Mouse (Mus musculus) hindbrain, postnatal 0 days (tissue): ENCODE results near the gene Pard3. TPM values are rescaled to one million over a fixed set of nuclear protein-coding genes. Genes with fewer than 3 reads are reported as not detected.

Experiments
- ATAC-seq: fragments of 200-750 bp; cut with Nextera tagmentation; 2 replicates; pipeline ENCODE4 v1.8.0; 2017; ENCODE audit warnings: mild to moderate bottlenecking, moderate TSS enrichment, moderate library complexity
- DNase-seq: peaks from one replicate; pipeline ENCODE4 v3.0.0-alpha.2; 2015; ENCODE audit warnings: low spot score
- H3K27ac ChIP-seq: fragments of 300-500 bp; sonication (generic); 2 replicates; pipeline ENCODE4 v1.5.1; 2014; ENCODE audit warnings: mild to moderate bottlenecking
- H3K27me3 ChIP-seq: fragments of 300-500 bp; sonication (generic); 2 replicates; pipeline ENCODE4 v1.6.1; 2014; ENCODE audit warnings: low read length, mixed read lengths; ENCODE audit not compliant: insufficient read depth
- H3K36me3 ChIP-seq: fragments of 300-500 bp; sonication (generic); 2 replicates; pipeline ENCODE4 v1.6.1; 2014; ENCODE audit warnings: low read length, mixed read lengths; ENCODE audit not compliant: insufficient read depth
- H3K4me1 ChIP-seq: fragments of 300-500 bp; sonication (generic); 2 replicates; pipeline ENCODE4 v1.6.1; 2014; ENCODE audit warnings: antibody characterized with exemption, low read length, mixed read lengths; ENCODE audit not compliant: insufficient read depth
- H3K4me2 ChIP-seq: fragments of 300-500 bp; sonication (generic); 2 replicates; pipeline ENCODE4 v1.6.1; 2014; ENCODE audit warnings: low read depth, mild to moderate bottlenecking, low read length, moderate library complexity, mixed read lengths
- H3K4me3 ChIP-seq: fragments of 300-500 bp; sonication (generic); 2 replicates; pipeline ENCODE4 v1.5.1; 2014; ENCODE audit warnings: low read length
- H3K9ac ChIP-seq: fragments of 300-500 bp; sonication (generic); replicated peaks from 2 replicates; pipeline ENCODE4 v1.6.1; 2014; ENCODE audit warnings: mild to moderate bottlenecking, low read length, moderate library complexity, mixed read lengths
- H3K9me3 ChIP-seq: fragments of 300-500 bp; sonication (generic); 2 replicates; pipeline ENCODE4 v1.6.1; 2016; ENCODE audit warnings: low read length, mixed read lengths
- CTCF ChIP-seq: IDR thresholded peaks from 2 replicates; pipeline ENCODE4 v1.5.1; 2016; ENCODE audit warnings: antibody characterized with exemption, control low read depth, low read depth
- WGBS: fragments of 180-500 bp; shearing (Covaris S2); extraction: QIAGEN DNeasy Blood & Tissue Kit; methylation state at CpG from one replicate; pipeline ENCODE4 v1.1.7; 2014; 5-methylcytosine and 5-hydroxymethylcytosine counted together
- polyA plus RNA-seq: library from polyadenylated mRNA; unstranded; fragments of >200 nt; fragmentation: Nextera tagmentation; extraction: Ambion mirVana; gene quantifications from 2 replicates; pipeline ENCODE4 v1.2.1, GENCODE M21; 2015
- total RNA-seq: library from RNA; depleted of rRNA; stranded (reverse); fragments of >200 nt; gene quantifications from 2 replicates; pipeline ENCODE4 v1.2.3, GENCODE M21; 2014

Gene Pard3
- total and polyA plus RNA-seq, 2 experiments from 2014 or later = 11.9 to 29.3 TPM

- WGBS = 96% methylated on average over 5 of the region's 5 CpGs
- no peak overlapping the region for H3K9ac ChIP-seq
- no peak overlapping the region for H3K4me3 ChIP-seq
- no peak for DNase-seq
- H3K27me3 ChIP-seq = no peaks in the 10 kb centered on the region
- H3K9me3 ChIP-seq = no peaks in the 10 kb centered on the region
- H3K4me1 ChIP-seq = no peaks in the 10 kb centered on the region
- no peak overlapping the region for H3K27ac ChIP-seq
- TF ChIP-seq CTCF = no peak
- no peak overlapping the region for H3K4me2 ChIP-seq
- no peak for ATAC-seq
- no peaks in the 10 kb centered on the region for H3K36me3 ChIP-seq
Observed at GRCm38 (mm10) chr8:127320930-127321329, 257.2 kb downstream of the Pard3 start.

- ATAC-seq (no peak), DNase-seq (no peak)
- Histone ChIP-seq H3K4me1 (no peaks in the 10 kb centered on the region), H3K27me3 (no peaks in the 10 kb centered on the region), H3K27ac (no peak overlapping the region), H3K9ac (no peak overlapping the region), H3K4me3 (no peak overlapping the region), H3K4me2 (no peak overlapping the region), H3K9me3 (no peaks in the 10 kb centered on the region), H3K36me3 (no peaks in the 10 kb centered on the region)
- no peak for TF ChIP-seq CTCF
- WGBS = 95% methylated on average over 10 of the region's 10 CpGs
Observed at GRCm38 (mm10) chr8:127323583-127324360, 260.1 kb downstream of the Pard3 start.

- TF ChIP-seq CTCF = no peak
- Histone ChIP-seq H3K4me2 (no peak overlapping the region), H3K36me3 (no peaks in the 10 kb centered on the region), H3K9me3 (no peaks in the 10 kb centered on the region), H3K27me3 (no peaks in the 10 kb centered on the region), H3K27ac (no peak overlapping the region), H3K4me3 (no peak overlapping the region), H3K4me1 (no peaks in the 10 kb centered on the region), H3K9ac (no peak overlapping the region)
- DNase-seq (no peak), ATAC-seq (no peak)
- 70% methylated on average over 3 of the region's 3 CpGs for WGBS
Observed at GRCm38 (mm10) chr8:127324836-127325570, 261.3 kb downstream of the Pard3 start.

- Histone ChIP-seq H3K4me2 (no peak overlapping the region), H3K27me3 (no peaks in the 10 kb centered on the region), H3K4me1 (peaks cover 5% of the 10 kb centered on the region; the same call in 1 of the 2 replicates), H3K27ac (no peak overlapping the region), H3K4me3 (no peak overlapping the region), H3K36me3 (no peaks in the 10 kb centered on the region), H3K9me3 (no peaks in the 10 kb centered on the region), H3K9ac (no peak overlapping the region)
- ATAC-seq = no peak
- 67% methylated on average over 5 of the region's 5 CpGs for WGBS
- TF ChIP-seq CTCF = no peak
- no peak for DNase-seq
Observed at GRCm38 (mm10) chr8:127325749-127326148, 262.1 kb downstream of the Pard3 start.

- no peak overlapping the region for H3K27ac ChIP-seq
- H3K9ac ChIP-seq = no peak overlapping the region
- WGBS = 46% methylated on average over 12 of the region's 12 CpGs
- H3K4me3 ChIP-seq = no peak overlapping the region
- DNase-seq (no peak), ATAC-seq (no peak)
- H3K4me1 ChIP-seq = peaks cover 7% of the 10 kb centered on the region; the same call in 1 of the 2 replicates
- H3K4me2 ChIP-seq = no peak overlapping the region
- no peaks in the 10 kb centered on the region for H3K36me3 ChIP-seq
- no peaks in the 10 kb centered on the region for H3K27me3 ChIP-seq
- no peaks in the 10 kb centered on the region for H3K9me3 ChIP-seq
- TF ChIP-seq CTCF = no peak
Observed at GRCm38 (mm10) chr8:127330258-127331187, 266.8 kb downstream of the Pard3 start.

GRCm38 (mm10) chr8:127331751-127332150, 268.1 kb downstream of the Pard3 start:
- H3K4me3 ChIP-seq = no peak overlapping the region
- H3K4me1 ChIP-seq = peaks cover 7% of the 10 kb centered on the region; the same call in 1 of the 2 replicates
- no peak overlapping the region for H3K4me2 ChIP-seq
- H3K9ac ChIP-seq = no peak overlapping the region
- peak; percentile 82 for TF ChIP-seq CTCF
- ATAC-seq (no peak), DNase-seq (peak; percentile 67)
- WGBS = 97% methylated on average over 1 of the region's 1 CpGs
- H3K27me3 ChIP-seq = no peaks in the 10 kb centered on the region
- H3K27ac ChIP-seq = no peak overlapping the region
- H3K9me3 ChIP-seq = no peaks in the 10 kb centered on the region
- no peaks in the 10 kb centered on the region for H3K36me3 ChIP-seq
